Mouse (Mus musculus) lung, postnatal 14 days (tissue): ENCODE results near the gene Capg.
A peak's percentile ranks its signal among the peaks of the same experiment; 100 is the strongest.
"Not testable (repeated sequence)": the region's sequence is repeated elsewhere in the genome, so short reads cannot be mapped to it uniquely, and the experiment has no call there.

ENCODE experiments used
- DNase-seq: peaks from one replicate; pipeline ENCODE4 v3.0.0; 2021

Capg gene

GRCm38 (mm10) chr6:72533555-72533954, 10.6 kb upstream of the Capg start:
- DNase-seq: not testable (repeated sequence)

GRCm38 (mm10) chr6:72534035-72534809, 10.0 kb upstream of the Capg start:
- DNase-seq: peak; percentile 73

- DNase-seq: peak; percentile 89
Measured at GRCm38 (mm10) chr6:72535165-72535564, 9.0 kb upstream of the Capg start.

GRCm38 (mm10) chr6:72537998-72538500, 6.1 kb upstream of the Capg start:
- DNase-seq: no peak

- peak; percentile 81 for DNase-seq
Measured at GRCm38 (mm10) chr6:72538562-72539031, 5.6 kb upstream of the Capg start.

- no peak for DNase-seq
Measured at GRCm38 (mm10) chr6:72543265-72543850, 833 bp upstream of the Capg start.

GRCm38 (mm10) chr6:72545377-72545776, 1.2 kb downstream of the Capg start:
- DNase-seq: no peak

- no peak for DNase-seq
Measured at GRCm38 (mm10) chr6:72547121-72547520, 2.9 kb downstream of the Capg start.

GRCm38 (mm10) chr6:72547862-72548261, 3.7 kb downstream of the Capg start:
- no peak for DNase-seq

- DNase-seq: peak; percentile 57
Measured at GRCm38 (mm10) chr6:72549041-72549580, 4.9 kb downstream of the Capg start.

GRCm38 (mm10) chr6:72550025-72550424, 5.8 kb downstream of the Capg start:
- no peak for DNase-seq

- DNase-seq: no peak
Measured at GRCm38 (mm10) chr6:72550503-72551100, 6.4 kb downstream of the Capg start.

- DNase-seq: peak; percentile 64
Measured at GRCm38 (mm10) chr6:72552171-72553078, 8.2 kb downstream of the Capg start.

- no peak for DNase-seq
Measured at GRCm38 (mm10) chr6:72553079-72553412, 8.9 kb downstream of the Capg start.

GRCm38 (mm10) chr6:72560801-72561200, 16.6 kb downstream of the Capg start:
- DNase-seq: no peak

GRCm38 (mm10) chr6:72562486-72562885, 18.3 kb downstream of the Capg start:
- no peak for DNase-seq

GRCm38 (mm10) chr6:72562894-72563293, 18.7 kb downstream of the Capg start:
- no peak for DNase-seq

- no peak for DNase-seq
Measured at GRCm38 (mm10) chr6:72565506-72565905, 21.3 kb downstream of the Capg start.

GRCm38 (mm10) chr6:72566044-72566443, 21.9 kb downstream of the Capg start:
- DNase-seq: peak; percentile 94

- DNase-seq: no peak
Measured at GRCm38 (mm10) chr6:72567508-72567907, 23.3 kb downstream of the Capg start.

GRCm38 (mm10) chr6:72568736-72569135, 24.5 kb downstream of the Capg start:
- no peak for DNase-seq

GRCm38 (mm10) chr6:72570644-72571397, 26.6 kb downstream of the Capg start:
- DNase-seq: no peak
